Mouse (Mus musculus) testis, adult 2 months (tissue): ENCODE results near the gene Rilp. TPM values are rescaled to one million over a fixed set of nuclear protein-coding genes. Genes with fewer than 3 reads are reported as not detected.
A peak's percentile ranks its signal among the peaks of the same experiment; 100 is the strongest.

ENCODE experiments used
- H3K27ac ChIP-seq: fragments of 200-500 bp; 2 replicates; pipeline ENCODE4 v1.5.1; 2012; ENCODE audit warnings: low read depth, low read length; ENCODE audit not compliant: control insufficient read depth, insufficient read depth
- H3K27me3 ChIP-seq: fragments of 200-500 bp; 2 replicates; pipeline ENCODE4 v1.6.1; 2012; ENCODE audit warnings: mild to moderate bottlenecking, low read length, moderate library complexity; ENCODE audit not compliant: control insufficient read depth, insufficient read depth
- H3K36me3 ChIP-seq: fragments of 200-500 bp; 2 replicates; pipeline ENCODE4 v1.6.1; 2012; ENCODE audit warnings: mild to moderate bottlenecking, low read length; ENCODE audit not compliant: control insufficient read depth, insufficient read depth
- H3K4me1 ChIP-seq: fragments of 200-500 bp; 2 replicates; pipeline ENCODE4 v1.6.1; 2012; ENCODE audit warnings: low read length; ENCODE audit not compliant: control insufficient read depth, insufficient read depth
- H3K4me3 ChIP-seq: fragments of 200-500 bp; 2 replicates; pipeline ENCODE4 v1.5.1; 2012; ENCODE audit warnings: low read depth, mild to moderate bottlenecking, low read length, moderate library complexity, mixed read lengths; ENCODE audit not compliant: control insufficient read depth
- CTCF ChIP-seq: fragments of 200-500 bp; IDR thresholded peaks from 2 replicates; pipeline ENCODE4 v1.5.1; 2012; ENCODE audit warnings: low read depth, mild to moderate bottlenecking, inconsistent platforms, low read length, moderate library complexity; ENCODE audit not compliant: control insufficient read depth, insufficient read depth, insufficient replicate concordance
- POLR2A ChIP-seq: fragments of 200-500 bp; IDR thresholded peaks from 2 replicates; pipeline ENCODE4 v1.6.1; 2012; ENCODE audit warnings: low read depth, mild to moderate bottlenecking, inconsistent platforms, low read length, moderate library complexity; ENCODE audit not compliant: control insufficient read depth
- polyA plus RNA-seq: library from polyadenylated mRNA; depleted of rRNA; stranded (reverse); fragments of >200 nt; gene quantifications from 2 replicates; pipeline ENCODE4 v1.2.3, GENCODE M21; 2012

Rilp gene
- polyA plus RNA-seq, 1 experiment, result 0.94 TPM

DNA sequence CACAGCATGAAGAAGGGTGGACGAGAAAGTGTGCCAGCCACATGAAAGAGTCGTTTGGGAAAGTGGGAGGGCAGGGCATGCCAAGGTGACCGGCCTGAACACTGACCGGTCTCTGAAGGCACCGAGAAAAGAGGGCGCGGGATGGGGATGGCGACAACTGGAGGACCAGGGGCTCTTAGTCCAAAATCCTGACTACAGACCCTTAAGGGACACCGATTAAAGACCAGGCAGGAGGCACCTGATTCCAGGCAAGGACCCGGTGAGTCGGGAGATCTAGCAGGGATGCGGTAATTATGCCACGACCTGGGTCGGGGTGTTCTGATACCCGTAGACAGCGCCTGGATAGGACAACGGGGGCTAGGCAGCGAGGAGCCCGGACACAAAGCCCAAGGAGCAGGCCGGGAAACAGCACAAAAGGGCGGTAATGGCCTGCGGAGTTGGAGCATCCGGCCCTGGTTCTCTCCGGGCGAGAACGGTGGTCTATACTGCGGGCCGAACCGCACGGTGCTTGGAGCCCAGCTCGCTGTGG lies 21.0 kb downstream of the Rilp start:
- H3K27ac ChIP-seq, result peak overlapping the region; percentile 100
- TF ChIP-seq CTCF, result no peak
- TF ChIP-seq POLR2A, result no peak; the same call in 1 of the 2 replicates
- H3K36me3 ChIP-seq, result 0 out of 2 replicates have a peak, but pooled peaks cover 1% of the 10 kb centered on the region
- H3K4me3 ChIP-seq, result peak overlapping the region; percentile 100
- H3K4me1 ChIP-seq, result peaks cover 23% of the 10 kb centered on the region
- H3K27me3 ChIP-seq, result no peaks in the 10 kb centered on the region

DNA sequence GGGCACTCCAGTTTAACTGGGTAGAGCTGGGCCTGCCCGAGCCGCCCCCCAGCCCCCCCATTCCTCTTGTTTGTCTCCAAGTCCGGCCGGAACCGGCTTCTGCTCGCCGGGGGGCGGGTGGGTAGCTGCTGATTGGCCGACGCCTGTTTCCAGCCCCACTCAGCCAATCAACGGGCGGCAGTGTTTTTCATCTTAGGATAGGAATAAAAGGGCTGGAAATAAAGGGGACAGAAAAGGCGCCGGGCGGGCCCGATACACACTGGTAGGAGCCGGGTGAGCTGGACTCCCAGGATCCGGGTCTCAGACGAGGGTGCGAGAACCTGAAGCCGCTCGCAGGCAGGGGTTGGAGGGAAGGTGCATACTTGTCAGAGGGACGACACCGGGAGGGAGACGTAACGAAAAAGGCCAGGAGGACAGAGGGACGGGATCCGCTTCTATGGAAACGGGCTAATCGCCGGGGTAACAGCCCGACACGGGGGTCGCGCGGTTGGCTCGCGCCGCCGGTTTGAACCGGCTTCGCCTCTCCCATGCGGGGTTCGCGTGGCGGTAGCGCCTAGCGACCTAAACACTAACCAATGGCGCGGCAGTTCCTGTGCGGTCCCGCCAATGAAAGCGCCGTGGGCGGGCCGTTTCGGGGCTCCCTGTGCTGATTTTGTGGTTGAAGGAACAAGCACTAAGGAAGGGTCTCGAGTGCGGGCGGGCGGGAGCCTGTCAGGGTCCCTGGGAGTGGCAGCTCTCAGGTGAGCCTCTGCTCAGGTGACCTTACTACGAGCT lies 21.8 kb downstream of the Rilp start, which contains the start of gene Slc43a2:
TSS of gene Slc43a2 (plus strand) at position 226 of the 774 bp plus-strand sequence.
- Histone ChIP-seq H3K4me1 (peaks cover 22% of the 10 kb centered on the region), H3K36me3 (0 out of 2 replicates have a peak, but pooled peaks cover 1% of the 10 kb centered on the region), H3K4me3 (peak within 1 kb of the TSS; percentile 100), H3K27me3 (no peaks in the 10 kb centered on the region), H3K27ac (peak within 1 kb of the TSS; percentile 100)
- no peak for TF ChIP-seq CTCF
- peak; percentile 64 for TF ChIP-seq POLR2A

DNA sequence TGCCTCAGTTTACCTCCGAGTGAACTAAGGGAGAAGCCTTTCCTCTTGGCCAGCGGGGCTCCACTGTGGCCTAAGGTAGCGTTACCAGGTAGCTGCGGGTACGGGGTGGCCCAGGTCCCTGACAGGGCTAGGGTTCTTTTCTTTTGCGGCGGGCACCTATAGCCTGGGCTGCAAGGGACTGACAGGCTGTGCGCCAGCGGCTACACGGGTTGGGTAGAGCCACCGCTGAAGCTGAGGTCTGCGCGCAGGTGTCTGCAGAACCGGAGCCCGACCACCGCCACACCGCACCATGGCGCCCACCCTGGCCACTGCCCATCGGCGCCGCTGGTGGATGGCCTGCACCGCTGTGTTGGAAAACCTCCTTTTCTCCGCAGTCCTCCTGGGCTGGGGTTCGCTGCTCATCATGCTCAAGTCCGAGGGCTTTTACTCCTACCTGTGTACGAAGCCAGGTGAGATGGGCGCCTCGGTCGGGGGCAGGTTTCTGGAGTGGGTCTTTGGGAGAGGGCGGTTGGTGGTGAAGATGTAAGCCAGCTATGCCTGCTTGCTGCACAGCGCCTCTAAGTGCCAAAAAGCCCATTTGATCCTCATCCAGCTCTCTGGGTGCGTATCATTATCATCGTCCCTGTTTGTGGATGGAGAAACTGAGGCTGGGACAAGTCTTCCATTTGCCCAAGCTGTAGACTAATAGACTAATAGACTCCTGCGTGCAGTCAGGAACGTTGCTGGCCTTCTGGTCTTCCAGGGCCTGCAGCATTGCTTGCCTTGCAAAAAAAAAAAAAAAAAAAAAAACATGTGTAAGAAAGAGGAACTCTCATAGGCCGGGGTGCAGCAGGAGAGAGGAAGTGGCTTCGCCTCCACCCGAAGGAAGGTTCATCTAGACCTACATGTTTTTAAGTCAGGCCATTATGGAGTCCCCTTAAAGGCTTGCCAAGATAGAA lies 22.7 kb downstream of the Rilp start:
- peaks cover 24% of the 10 kb centered on the region for H3K4me1 ChIP-seq
- H3K27me3 ChIP-seq, result no peaks in the 10 kb centered on the region
- H3K4me3 ChIP-seq, result peak overlapping the region; percentile 100
- H3K36me3 ChIP-seq, result peaks cover 1% of the 10 kb centered on the region; the same call in 1 of the 2 replicates
- TF ChIP-seq POLR2A, result no peak
- H3K27ac ChIP-seq, result peak overlapping the region; percentile 100

DNA sequence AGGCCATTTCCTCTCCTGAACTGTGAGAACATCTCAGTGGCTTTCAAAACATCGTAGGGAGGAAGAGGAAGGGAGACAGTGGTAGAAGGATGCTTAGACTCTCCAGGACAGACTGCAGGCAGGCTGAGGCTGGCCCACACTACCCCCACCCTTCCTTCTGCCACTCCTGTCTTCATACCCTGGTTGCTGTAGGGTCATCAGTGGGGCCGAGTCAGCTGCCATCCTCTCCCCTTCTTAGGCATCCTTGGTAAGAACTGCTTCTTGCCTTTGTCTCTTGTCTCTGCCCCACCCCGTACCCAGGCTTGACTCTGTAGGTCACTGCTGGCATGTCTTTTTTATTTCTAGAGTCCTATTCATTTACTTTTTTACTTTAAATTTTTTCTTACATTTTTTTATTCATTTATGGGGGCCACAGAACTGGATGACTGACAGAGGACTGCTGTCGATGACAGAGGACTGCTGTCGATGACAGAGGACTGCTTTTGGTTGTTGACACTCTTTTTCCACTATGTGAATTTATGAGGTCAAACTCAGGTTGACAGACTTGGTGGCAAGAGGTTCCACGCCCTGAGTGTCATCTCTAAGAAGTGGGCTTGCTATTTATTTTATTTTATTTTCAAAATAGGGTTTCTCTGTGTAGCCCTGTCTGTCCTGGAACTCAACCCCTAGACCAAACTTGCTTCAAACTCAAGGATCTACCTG lies 23.6 kb downstream of the Rilp start:
- H3K4me1 ChIP-seq, result peaks cover 31% of the 10 kb centered on the region
- TF ChIP-seq POLR2A, result no peak
- TF ChIP-seq CTCF, result no peak
- H3K36me3 ChIP-seq, result peaks cover 1% of the 10 kb centered on the region; the same call in 1 of the 2 replicates
- 0 out of 2 replicates have a peak overlapping the region, but pooled peaks have one; percentile 5 for H3K27ac ChIP-seq
- peak overlapping the region; percentile 100 for H3K4me3 ChIP-seq
- H3K27me3 ChIP-seq, result no peaks in the 10 kb centered on the region

DNA sequence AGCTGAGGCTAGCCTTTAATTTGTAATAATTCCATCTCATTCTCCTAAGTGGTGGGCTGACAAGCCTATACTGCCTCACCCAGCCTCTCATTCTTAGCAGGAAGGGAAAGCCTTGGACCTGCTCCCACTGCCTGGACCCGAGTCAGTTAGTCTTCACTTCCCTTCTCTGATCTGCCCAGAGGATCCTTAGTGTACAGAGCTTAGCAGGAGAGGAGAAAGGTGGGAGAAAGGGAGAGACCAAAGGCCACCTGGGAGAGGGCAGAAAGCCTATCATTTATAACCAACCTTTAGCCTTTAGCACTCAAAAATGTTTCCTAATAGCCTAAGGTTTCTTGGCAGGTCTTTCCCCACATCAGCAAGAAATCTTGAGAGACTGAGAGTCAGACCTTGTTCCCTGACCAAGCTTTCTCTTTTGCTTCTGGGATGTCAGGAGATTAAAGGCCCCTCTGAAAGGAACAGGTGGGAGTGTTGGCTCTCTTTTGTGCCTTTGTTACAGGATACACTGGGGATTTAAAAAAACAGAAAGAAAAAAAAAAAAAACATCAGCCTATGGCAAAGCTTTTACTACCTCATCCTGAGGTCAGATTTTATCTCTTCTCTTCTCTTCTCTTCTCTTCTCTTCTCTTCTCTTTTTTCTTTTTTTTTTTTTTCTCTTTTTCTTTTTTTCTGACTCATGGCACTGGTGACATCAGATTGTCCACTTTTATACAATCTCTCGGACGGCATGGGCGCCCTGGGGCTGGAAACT lies 24.6 kb downstream of the Rilp start:
- Histone ChIP-seq H3K27ac (peak overlapping the region; percentile 22; the same call in 1 of the 2 replicates), H3K27me3 (no peaks in the 10 kb centered on the region), H3K36me3 (peaks cover 1% of the 10 kb centered on the region; the same call in 1 of the 2 replicates), H3K4me3 (peak overlapping the region; percentile 47; the same call in 1 of the 2 replicates), H3K4me1 (peaks cover 30% of the 10 kb centered on the region)
- TF ChIP-seq POLR2A (no peak), CTCF (no peak)

DNA sequence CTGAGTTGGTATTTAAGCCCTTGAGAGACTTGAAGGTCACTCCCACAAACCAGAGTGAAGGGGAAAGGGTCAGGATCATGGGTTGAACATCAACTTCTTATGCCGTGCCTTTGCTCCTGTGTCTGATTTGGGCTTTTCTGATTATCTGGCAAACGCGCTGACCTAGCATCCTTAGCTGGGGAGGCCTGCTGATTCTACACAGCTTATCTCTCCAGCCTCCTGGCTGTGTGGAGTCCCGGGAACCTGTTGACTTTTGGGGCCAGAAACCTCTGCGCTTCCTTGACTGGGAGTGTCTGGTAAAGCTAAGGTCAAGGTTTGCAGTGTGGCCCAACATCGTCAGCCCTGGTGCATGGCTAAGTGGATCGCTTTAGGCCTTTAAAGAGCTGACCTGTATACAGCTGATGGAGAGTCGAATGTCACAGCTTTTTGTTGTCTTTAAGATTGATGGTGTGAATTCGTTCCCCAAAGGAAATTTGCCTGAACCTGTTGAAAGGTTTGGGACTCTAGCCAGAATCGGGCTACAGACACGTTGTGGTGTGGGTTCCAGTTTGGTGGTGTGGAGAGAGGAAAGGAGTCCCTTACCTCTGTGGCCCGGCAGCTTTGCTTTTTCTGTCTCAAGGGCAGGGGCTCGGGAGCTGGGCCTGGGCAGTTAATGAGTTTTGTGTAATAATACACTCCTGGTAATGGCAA lies 25.4 kb downstream of the Rilp start:
- Histone ChIP-seq H3K27ac (no peak overlapping the region; the same call in 1 of the 2 replicates), H3K4me3 (peak overlapping the region; percentile 12; the same call in 1 of the 2 replicates), H3K4me1 (peaks cover 28% of the 10 kb centered on the region), H3K27me3 (no peaks in the 10 kb centered on the region), H3K36me3 (peaks cover 1% of the 10 kb centered on the region; the same call in 1 of the 2 replicates)
- no peak for TF ChIP-seq CTCF
- TF ChIP-seq POLR2A, result no peak
